Mouse (Mus musculus) heart, postnatal 36 days (tissue): ENCODE measurements around the gene Cops7b. TPM values are rescaled to one million over a fixed set of nuclear protein-coding genes. Genes with fewer than 3 reads are reported as not detected.

Source experiments
- DNase-seq, 2 experiments: peaks; one replicate each; pipeline ENCODE4 v3.0.0; 2021 to 2022
- intact Hi-C: fragments of 180-260 bp; cut with DNase I; formaldehyde crosslinking; loops from one replicate; pipeline ENCODE4 v1.15.1; 2025
- total RNA-seq, 2 experiments: library from RNA; stranded (reverse); gene quantifications; 2 replicates each; pipeline ENCODE4 v1.2.3; 2021

Cops7b gene
- total RNA-seq, 2 experiments from 2014 or later, result 10.0 to 11.2 TPM

DNA sequence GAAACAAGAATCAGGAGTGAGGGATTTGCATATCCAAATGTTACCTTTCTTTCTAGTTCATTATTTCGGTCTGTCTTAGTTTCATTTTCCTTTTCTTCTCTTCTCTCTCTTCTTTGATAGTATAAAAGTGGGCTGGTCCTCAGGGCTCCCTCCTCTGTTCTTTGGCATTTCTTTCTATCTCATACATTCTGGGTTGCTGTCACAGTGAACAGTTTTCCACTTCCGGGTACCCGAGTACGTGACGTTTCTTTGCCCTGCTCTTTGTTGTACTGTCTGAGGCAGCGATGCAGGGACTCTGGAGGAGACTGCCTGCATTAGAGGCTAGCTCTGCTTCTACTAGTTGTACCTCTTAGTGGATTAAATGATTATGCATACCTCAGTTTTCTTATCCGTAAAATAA, 11.8 kb downstream of the Cops7b start:
- intact Hi-C loops, result no loop called here
- DNase-seq, result no peak

DNA sequence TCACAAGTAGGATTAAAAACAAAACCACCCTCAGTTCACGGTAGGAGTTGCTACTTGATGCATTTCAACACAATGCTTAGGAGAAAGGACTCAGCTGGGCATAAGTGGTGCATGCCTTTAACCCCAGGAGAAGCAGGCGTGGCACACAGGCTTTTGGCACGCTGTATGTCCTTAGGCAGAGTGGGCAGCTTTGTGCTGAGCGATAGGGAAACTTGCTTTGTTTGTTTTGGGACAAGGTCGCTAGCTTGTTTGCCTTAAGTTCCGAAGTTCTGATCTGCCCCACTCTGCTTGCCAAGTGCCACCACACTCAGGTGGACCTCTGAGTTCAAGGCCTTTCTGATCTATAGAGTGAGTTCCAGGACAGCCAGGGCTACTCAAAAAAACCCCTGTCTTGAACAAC, 12.6 kb downstream of the Cops7b start:
- intact Hi-C loops, result no loop called here
- DNase-seq, result no peak

DNA sequence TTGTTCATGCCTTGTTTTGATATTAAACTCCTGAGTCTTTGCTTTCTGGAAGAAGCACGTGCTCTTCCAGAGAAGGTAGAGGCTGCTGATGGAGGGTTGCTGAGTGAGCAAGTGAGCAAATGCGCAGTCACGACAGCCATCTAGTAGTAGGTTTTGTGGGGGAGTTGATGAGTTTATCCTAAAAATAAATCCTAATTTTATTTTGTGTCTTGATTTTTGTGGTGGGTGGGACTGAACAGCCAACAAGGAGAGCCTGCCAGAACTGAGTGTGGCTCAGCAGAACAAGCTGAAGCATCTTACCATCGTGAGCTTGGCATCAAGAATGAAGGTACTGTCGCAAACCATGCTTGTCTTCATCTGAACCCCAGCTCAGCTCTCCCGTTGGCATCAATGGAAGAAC, 13.8 kb downstream of the Cops7b start:
- intact Hi-C loops, result no loop called here

DNA sequence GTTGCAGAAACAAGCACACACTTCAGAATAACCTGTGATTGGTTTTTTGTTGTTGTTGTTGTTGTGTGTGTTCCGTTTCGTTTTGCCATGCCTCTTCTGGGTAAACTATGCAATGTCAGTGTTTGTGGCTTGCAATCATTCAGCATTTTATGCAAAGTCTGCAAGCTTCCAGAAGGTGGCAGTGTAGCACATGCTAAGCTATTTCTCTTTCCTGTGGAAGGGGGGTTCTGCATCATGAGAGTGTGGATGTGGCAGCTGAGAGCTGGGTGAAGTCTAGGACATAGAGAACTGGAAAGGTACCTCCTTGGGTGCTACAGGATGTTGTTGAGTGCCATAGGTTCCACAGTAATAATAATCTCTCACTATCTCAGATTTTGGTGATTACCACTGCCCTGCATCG, 15.8 kb downstream of the Cops7b start:
- no peak for DNase-seq
- intact Hi-C loops, result no loop called here

More for the DNA sequence above, 13.8 kb downstream of the Cops7b start:
- DNase-seq, result no peak

DNA sequence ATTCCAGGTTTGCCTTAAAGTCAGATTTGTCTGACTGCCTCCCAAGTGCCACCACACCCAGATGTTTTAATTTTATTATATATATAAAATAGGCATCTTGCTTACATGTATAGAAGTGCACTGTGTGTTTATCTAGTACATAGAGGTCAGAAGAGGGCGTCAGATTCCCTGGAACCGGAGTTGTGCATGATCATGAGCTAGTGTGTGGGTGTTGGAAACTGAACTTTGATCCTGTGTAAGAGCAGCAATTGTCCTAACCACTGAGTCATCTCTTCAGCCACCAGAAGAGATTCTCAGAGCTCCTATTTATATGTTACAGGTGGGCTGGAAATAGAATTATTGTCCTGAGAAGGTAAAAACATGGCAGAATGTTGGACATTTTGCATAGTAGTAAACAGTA, 17.4 kb downstream of the Cops7b start:
- no peak for DNase-seq

DNA sequence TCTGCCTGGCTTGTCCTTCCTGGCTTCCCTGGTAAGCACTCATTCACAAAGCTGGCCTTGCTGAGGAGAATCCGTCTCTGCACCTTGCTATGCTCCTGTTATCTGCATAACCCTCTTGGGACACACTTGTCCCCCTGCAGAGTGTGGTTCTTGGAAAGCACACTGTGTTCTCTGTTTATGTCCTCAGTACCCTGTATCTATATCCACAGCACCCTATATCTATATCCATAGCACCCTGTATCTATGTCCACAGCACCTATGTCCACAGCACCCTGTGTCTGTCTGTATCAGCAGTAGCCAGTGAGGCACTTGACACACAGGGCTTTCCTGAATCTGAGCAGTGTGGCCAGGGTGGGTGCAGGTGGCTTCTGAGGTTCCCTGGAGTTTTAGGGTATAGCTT, 28.2 kb downstream of the Cops7b start:
- DNase-seq, result no peak
- intact Hi-C loops, result no loop called here

More for the DNA sequence above, 17.4 kb downstream of the Cops7b start:
- intact Hi-C loops, result no loop called here

DNA sequence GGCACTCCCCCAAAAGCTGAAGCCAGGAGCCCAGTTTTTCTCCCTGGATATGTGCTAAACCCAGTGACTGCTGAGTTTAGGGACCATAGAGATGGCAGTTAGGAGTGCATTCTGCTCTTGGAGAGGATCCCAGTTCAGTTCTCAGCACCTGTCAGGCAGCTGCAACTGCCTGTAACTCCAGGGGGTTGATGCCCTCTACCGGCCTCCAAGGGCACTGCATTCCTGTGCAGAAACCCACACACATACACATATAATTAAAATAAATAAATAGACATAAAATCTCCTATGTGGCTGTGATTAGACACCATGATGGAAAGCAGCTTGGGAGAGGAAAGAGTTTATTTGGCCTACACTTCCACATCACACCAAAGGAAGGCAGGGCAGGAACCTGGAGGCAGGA, 29.4 kb downstream of the Cops7b start:
- DNase-seq, result no peak
- intact Hi-C loops, result no loop called here

DNA sequence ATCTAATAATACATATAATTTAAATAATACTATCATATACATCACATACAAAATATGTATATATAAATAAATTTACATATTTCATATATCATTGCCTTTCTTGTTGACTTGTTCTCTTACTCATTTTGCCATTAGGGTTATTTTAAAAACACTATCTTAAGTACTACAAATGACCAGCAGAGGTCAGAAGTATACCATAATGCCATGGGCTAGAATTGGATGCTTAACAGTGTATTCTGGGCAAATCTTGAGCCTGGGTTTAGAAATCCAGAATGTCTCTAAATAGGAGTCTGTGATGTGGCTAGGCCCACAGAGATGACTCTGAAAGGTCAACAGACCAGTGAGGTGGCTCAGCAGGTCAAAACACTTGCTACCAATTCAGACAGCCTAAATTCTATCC, 31.6 kb downstream of the Cops7b start:
- intact Hi-C loops, result loop anchor here (2.0 kb wide), 1 partner anchor 573 kb away; no protein-coding TSS in a partner anchor
- no peak for DNase-seq

DNA sequence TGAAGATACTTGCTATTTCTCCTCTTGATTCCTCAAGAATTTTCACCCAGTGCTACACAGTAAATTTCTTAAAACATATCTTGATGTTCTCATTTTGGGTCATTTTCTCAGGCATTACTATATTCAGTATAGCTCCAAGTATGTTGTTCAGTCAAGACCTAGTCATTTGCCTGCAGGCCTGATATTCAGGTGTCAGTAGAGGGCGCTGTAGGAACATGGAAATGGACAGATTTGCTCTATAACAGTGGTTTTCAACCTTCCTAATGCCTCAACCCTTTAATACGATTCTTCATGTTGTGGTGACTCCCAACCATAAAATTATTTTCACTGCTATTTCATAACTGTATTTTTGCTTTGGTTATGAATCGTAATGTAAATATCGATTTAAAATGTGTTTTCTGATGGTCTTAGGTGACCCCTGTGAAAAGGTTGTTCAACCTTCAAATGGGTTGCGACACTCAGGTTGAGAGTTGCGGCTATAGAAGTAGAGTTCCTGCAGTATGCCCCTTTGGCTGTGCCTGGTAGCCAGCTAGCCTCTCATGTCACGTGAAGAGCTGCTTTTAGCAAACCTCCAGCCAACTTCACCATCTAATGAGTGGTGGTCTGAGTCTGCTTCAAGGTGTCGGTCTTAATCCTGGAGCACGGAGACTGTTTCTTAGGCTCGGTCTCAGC, 35.9 kb downstream of the Cops7b start:
- DNase-seq, result peak; percentile 51 to 61
- intact Hi-C loops, result loop anchor here (1.0 kb wide), 1 partner anchor 424 kb away; no protein-coding TSS in a partner anchor

DNA sequence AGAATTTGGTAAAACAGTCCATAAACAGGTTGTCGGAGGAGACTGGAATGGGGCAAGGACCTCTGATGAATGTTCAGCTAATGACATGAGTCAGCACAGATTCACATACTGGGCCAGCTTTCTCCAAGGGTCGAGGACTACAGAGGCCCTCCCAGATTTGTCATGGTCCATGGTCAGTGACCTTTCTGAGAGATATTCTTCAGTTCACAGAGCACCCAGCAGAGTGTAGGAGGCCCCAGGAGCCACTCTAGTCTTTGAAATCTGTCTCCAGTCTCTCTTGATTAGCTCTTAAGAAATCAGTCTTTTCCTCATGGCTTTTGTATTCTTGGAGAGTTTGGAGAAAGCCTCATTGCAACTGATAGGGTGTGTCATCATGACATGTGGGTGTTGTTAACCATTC, 39.6 kb downstream of the Cops7b start:
- no peak for DNase-seq
- intact Hi-C loops, result no loop called here

DNA sequence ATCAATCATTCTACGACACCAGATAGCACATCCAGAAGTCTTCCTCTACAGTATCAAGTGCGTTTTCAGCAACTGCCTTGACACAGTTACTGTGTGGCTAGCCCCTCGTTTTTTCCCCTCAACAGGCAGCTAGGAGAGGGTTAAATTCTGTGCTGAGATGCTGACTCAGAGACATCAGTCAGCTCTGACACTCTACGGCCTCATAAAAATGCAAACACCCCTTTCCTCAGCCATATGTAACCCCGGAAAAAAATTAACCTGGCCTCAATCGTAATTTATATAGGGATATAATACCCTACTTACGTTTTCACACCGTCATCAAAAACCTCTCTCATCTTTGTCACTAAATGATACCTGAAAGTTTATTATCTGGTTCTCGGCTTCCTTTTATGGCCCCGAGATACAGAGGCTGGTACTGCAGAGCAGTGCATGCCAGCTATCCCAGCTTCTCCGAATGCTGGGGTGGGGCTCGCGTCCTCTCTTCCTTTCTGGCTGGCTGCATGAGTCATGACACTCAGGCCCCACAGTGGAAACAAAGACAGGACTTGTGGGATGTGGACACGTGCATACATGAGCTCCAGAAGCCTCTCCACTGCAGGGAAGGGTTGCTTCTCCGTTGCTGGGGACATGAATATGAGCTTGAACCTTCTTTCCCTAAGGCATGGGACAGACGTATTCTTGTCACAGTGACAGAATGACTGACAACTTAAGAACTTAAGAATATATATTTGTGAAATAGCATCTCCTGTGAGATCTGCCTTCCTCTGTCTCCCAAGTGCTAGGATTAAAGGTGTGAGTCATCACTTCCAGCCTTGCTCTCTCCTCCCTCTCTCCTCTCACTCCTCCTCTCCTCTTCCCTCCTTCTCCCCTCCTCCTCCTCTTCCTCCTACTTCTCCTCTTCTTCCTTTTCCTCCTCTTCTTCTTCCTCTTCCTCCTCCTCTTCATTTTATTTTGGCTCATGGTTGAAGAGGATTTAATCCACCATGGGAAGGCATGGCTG, 40.6 kb downstream of the Cops7b start:
- DNase-seq, result no peak
- intact Hi-C loops, result no loop called here

DNA sequence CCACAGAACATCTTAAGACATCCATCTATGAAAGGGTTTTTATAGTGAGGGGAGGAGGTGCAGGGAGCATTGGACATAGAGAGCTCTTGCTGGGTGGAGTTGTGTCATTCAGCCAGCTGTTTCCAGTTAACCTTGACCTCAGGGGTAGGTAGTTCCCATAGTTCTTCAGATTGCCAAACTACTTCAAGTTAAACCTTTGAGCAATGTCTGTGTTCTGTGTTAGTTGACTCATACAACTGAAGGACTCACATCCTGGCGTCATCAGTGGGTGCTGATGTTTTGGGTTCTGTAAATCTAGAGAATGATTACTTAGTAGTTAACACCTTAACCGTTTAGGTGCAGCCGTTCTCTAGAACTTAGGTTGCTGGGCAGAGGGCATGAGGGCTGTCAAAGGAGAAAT, 45.6 kb downstream of the Cops7b start:
- intact Hi-C loops, result no loop called here

DNA sequence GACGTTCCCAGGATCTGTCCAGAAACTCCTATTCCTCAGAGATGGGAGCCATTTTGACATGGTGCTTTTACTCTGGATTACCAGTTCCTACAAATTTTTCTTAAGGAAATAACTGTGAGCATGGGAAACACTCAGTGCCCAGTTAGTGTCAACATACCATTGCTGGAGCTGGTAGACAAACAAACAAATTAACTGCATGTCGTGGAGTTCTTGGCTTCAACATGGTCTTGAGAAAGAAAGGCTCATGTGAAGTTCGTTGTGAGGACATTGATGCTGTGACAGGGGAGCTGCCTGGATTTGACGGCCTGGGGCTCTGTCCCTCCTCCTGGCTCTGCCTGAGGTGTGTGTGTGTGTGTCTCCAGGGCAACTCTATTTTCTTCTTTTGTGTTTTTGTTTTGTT, 47.2 kb downstream of the Cops7b start:
- intact Hi-C loops, result no loop called here
- no peak for DNase-seq

More for the DNA sequence above, 45.6 kb downstream of the Cops7b start:
- DNase-seq, result no peak

DNA sequence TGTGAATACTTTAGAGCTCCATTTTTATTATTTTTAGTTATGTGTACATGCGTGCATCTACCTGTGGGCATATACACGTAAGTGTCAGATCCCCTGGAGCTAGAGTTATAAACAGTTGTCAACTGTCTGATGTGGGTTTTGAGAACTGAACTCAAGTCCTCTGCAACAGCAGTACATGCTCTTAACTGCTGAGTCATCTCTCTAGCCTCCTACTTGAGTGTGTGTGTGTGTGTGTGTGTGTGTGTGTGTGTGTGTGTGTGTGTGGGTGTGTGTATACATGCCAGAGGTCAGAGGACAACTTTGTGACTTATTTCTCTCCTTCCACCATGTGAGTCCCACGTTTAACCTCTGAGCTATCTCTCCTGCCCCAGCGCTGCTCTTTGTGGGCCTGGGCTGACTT, 47.8 kb downstream of the Cops7b start:
- no peak for DNase-seq
- intact Hi-C loops, result no loop called here

DNA sequence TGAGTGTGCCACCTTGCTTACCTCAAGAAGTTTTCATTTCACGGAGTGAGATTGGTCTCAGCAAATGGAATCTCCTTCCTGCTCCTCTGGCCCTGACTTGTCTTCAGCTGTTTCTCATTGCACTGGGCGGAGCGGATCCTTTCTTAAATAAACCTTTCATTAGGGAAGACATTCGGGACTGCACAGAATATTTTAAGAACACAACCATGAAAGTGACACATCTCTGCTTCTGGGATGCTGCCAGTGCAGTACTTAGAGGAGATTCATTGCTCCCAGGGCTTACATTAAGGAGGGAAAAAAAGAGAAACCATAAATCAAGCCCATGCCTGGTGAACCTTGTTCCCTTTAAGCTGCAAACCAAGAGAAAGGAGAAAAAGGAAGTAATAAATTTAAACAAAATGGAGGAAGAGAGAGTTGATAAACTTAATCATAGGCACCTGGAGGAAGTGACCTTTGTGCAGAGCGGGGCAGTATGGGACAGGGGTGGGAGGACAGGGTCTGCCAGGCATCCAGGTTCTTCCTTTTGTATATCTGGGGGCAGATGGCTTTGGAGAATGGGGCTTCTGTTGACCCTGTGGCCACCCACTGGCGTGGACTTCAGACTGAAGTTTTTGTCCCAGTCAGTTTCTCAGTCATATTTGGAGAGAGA, 50.2 kb downstream of the Cops7b start:
- DNase-seq, result no peak
- intact Hi-C loops, result no loop called here

DNA sequence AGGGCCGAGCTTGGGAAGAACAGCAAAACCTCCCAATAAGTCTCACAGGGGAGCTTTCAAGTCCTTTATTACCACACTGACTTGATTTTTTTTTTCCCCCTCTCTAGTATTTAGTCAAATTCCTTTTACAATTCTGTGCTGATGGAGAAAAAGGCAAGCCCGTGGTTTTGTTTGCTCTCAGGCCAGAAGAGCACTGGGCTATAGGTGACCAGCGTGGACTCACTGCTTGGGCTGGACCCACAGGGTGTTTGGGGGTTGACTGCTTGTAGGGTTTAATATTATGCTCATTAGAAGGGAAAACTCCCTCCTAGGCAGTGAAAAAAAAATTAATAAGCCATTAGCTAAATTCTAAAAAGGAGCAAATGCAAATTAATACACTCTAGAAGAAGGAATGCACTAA, 50.7 kb downstream of the Cops7b start:
- no peak for DNase-seq
- intact Hi-C loops, result no loop called here

DNA sequence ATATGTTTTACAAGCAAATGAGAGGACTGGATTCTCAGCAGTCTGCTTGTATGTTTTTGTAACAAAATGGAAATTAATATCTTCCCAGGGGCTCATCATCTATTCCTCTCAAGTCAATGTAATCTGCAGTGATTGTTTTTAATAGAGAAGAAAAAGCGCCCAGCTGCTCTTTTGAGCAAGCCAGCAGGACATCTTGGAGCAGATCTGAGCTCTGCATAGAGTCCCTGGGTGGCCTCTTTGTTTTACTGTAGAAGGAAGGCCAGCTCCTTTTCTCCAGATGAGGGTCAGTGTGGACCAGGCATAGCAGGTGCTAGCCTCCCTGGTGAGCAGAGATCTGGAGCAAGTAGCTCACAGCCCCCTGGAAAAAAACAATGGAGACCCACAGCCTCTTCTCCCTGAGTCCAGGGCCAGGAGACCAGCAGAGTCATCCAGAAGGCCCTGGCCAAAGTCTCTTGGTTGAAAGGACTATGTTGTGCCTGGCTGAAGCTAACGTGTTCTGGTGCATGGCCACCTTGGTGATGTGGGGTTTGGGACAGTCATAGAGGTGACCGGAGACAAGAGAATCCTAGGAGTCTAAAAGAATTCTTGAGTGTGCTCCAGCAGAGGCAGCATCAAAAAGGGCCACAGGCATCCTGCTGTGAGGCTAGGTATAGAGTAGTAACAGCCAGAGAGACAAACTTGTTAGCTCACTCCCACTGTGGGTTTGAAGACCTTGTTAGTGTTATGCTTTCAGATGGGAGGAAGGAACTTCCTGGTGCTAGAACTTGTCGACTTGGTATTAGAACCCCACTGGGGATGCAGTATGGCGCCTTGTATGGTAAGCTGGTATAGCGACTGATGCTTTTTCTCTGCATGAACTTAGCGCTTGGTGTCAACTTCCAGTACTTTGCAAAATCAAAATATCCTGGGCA, 51.4 kb downstream of the Cops7b start:
- no peak for DNase-seq
- intact Hi-C loops, result no loop called here

DNA sequence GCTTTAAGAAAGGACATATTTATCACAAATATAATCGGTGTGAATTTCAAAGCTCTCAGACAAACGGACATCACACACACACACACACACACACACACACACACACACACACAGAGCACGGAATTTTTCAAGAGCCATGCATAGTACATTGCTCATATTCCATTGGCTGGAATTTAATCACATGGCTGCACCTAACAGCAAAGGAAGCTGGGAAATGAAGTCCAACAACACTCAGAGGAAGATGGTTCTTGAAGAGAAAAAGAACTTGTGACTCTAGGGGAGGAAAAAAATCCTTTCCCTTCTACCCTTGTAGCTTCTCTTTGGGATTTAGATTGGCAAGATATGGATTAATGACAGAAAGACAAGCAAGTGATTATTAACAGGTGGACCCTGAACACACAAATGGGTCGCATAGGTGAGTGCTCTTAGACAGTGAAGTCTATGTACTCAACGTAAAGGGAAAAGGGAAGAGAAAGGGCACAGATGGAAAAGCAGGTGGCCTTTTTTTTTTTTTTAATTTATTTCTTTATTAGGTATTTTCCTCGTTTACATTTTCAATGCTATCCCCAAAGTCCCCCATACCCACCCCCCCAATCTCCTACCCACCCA, 52.2 kb downstream of the Cops7b start:
- intact Hi-C loops, result no loop called here
- DNase-seq, result no peak

DNA sequence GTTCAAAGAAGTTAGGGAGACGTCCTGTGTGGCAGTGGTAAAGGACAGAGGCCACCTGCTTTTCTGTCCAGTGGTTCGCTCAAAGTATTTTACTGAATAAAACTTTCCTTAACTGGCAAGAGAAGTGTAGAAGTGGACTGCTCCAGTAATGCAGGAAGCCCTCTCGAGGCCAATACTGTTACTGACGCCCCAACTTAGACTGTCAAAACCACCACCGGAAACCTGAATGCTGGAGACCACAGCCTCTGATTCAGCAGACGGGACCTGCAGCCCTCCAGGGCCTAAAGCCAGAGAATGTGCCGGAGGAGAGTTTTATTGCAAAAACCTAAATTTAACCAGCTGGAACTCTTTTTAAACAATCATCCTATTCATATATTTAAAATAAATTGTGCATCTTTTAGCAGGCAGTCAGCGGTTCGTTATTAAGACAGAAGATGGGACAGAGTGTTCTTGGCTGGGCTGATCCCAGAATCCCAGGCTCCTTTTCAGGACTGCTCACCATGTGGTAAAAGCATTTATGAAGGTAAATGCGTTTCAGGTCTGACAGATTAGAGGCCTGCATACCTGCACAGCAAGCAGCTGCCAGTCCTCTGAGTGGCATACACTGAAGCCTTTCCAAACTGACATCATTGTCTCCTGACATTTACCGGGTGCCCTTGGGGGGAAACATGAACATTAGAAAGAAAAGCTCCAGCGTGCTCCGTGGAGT, 60.6 kb downstream of the Cops7b start:
- DNase-seq, result no peak
- intact Hi-C loops, result no loop called here
